Mouse (Mus musculus): ENCODE data around the gene Pcgf5. TPM values are rescaled to one million over a fixed set of nuclear protein-coding genes. Genes with fewer than 3 reads are reported as not detected.

The Pcgf5 gene
- total RNA-seq (2023): 33.5 and 38.7 TPM in 2 replicates

GRCm38 (mm10) chr19:36348161-36348800 is at the start of gene Pcgf5:
TSS of gene Pcgf5 (plus strand) at chr19:36348309.

Other genes starting within 250 kb of the Pcgf5 start
- gene Ankrd1, start 228.2 kb upstream of the Pcgf5 start, total RNA-seq (2023): not detected in 2 replicates
- gene Hectd2, start 206.3 kb downstream of the Pcgf5 start, total RNA-seq (2023): 0.32 and 0.39 TPM in 2 replicates

All from neutrophil, adult 65 days (primary cell).